Mouse (Mus musculus): ENCODE data around the gene 7530416G11Rik. TPM values are rescaled to one million over a fixed set of nuclear protein-coding genes. Genes with fewer than 3 reads are reported as not detected.
A peak's percentile ranks its signal among the peaks of the same experiment; 100 is the strongest.

Gene 7530416G11Rik
- polyA plus RNA-seq, 1 experiment from 2014 or later = not detected

- Histone ChIP-seq H3K27me3 (no peaks in the 10 kb centered on the region), H3K36me3 (no peaks in the 10 kb centered on the region), H3K4me3 (no peak overlapping the region), H3K9ac (0 out of 2 replicates have a peak overlapping the region, but pooled peaks have one; percentile 18), H3K4me1 (peaks cover 33% of the 10 kb centered on the region), H3K27ac (peak overlapping the region; percentile 86), H3K4me2 (replicated peaks) (0 out of 2 replicates have a peak overlapping the region, but pooled peaks have one; percentile 2), H3K9me3 (replicated peaks) (no peaks in the 10 kb centered on the region)
- WGBS = 13% methylated on average over 32 of the region's 32 CpGs
- ATAC-seq (ENCODE audit: low FRiP score) = peak; percentile 73
These were observed 4.5 kb upstream of the 7530416G11Rik start for GRCm38 (mm10) chr15:85507370-85508014.

GRCm38 (mm10) chr15:85506680-85507079 is 3.7 kb upstream of the 7530416G11Rik start:
- no peak overlapping the region for H3K9ac ChIP-seq
- H3K4me2 ChIP-seq (replicated peaks) = no peak overlapping the region
- H3K36me3 ChIP-seq = no peaks in the 10 kb centered on the region
- peaks cover 33% of the 10 kb centered on the region for H3K4me1 ChIP-seq
- no peaks in the 10 kb centered on the region for H3K27me3 ChIP-seq
- no peak for ATAC-seq (ENCODE audit: low FRiP score)
- no peaks in the 10 kb centered on the region for H3K9me3 ChIP-seq (replicated peaks)
- H3K4me3 ChIP-seq = no peak overlapping the region
- 46% methylated on average over 1 of the region's 1 CpGs for WGBS
- H3K27ac ChIP-seq = peak overlapping the region; percentile 86; the same call in 1 of the 2 replicates

- H3K9ac ChIP-seq = no peak overlapping the region
- 0 out of 2 replicates have a peak, but pooled peaks have one; percentile 27 for ATAC-seq (ENCODE audit: low FRiP score)
- H3K36me3 ChIP-seq = no peaks in the 10 kb centered on the region
- H3K9me3 ChIP-seq (replicated peaks) = no peaks in the 10 kb centered on the region
- H3K27ac ChIP-seq = peak overlapping the region; percentile 14; the same call in 1 of the 2 replicates
- peaks cover 33% of the 10 kb centered on the region for H3K4me1 ChIP-seq
- H3K4me3 ChIP-seq = no peak overlapping the region
- H3K27me3 ChIP-seq = no peaks in the 10 kb centered on the region
- WGBS = 44% methylated on average over 14 of the region's 14 CpGs
- no peak overlapping the region for H3K4me2 ChIP-seq (replicated peaks)
These were observed 2.3 kb upstream of the 7530416G11Rik start for GRCm38 (mm10) chr15:85505118-85505925.

GRCm38 (mm10) chr15:85500267-85500666 is 2.8 kb downstream of the 7530416G11Rik start:
- ATAC-seq (ENCODE audit: low FRiP score) = no peak
- no peak overlapping the region for H3K27ac ChIP-seq
- H3K4me3 ChIP-seq = no peak overlapping the region
- H3K27me3 ChIP-seq = peaks cover 4% of the 10 kb centered on the region; the same call in 1 of the 2 replicates
- H3K9ac ChIP-seq = no peak overlapping the region
- peaks cover 24% of the 10 kb centered on the region for H3K4me1 ChIP-seq
- no peak overlapping the region for H3K4me2 ChIP-seq (replicated peaks)
- H3K9me3 ChIP-seq (replicated peaks) = no peaks in the 10 kb centered on the region
- 86% methylated on average over 10 of the region's 10 CpGs for WGBS
- H3K36me3 ChIP-seq = no peaks in the 10 kb centered on the region

GRCm38 (mm10) chr15:85497981-85498475 is 5.0 kb downstream of the 7530416G11Rik start:
- H3K4me3 ChIP-seq = no peak overlapping the region
- peaks cover 39% of the 10 kb centered on the region for H3K4me1 ChIP-seq
- no peaks in the 10 kb centered on the region for H3K9me3 ChIP-seq (replicated peaks)
- H3K9ac ChIP-seq = no peak overlapping the region
- H3K4me2 ChIP-seq (replicated peaks) = no peak overlapping the region
- peaks cover 5% of the 10 kb centered on the region; the same call in 1 of the 2 replicates for H3K27me3 ChIP-seq
- H3K27ac ChIP-seq = peak overlapping the region; percentile 81
- no peaks in the 10 kb centered on the region for H3K36me3 ChIP-seq
- peak; percentile 83 for ATAC-seq (ENCODE audit: low FRiP score)
- 20% methylated on average over 10 of the region's 10 CpGs for WGBS

- no peaks in the 10 kb centered on the region for H3K36me3 ChIP-seq
- H3K9ac ChIP-seq = no peak overlapping the region
- peaks cover 39% of the 10 kb centered on the region for H3K4me1 ChIP-seq
- peak; percentile 42 for ATAC-seq (ENCODE audit: low FRiP score)
- no peaks in the 10 kb centered on the region for H3K9me3 ChIP-seq (replicated peaks)
- no peak overlapping the region for H3K4me3 ChIP-seq
- no peak overlapping the region for H3K4me2 ChIP-seq (replicated peaks)
- H3K27ac ChIP-seq = peak overlapping the region; percentile 81
- H3K27me3 ChIP-seq = peaks cover 5% of the 10 kb centered on the region; the same call in 1 of the 2 replicates
- 68% methylated on average over 4 of the region's 4 CpGs for WGBS
These were observed 5.5 kb downstream of the 7530416G11Rik start for GRCm38 (mm10) chr15:85497548-85497947.

GRCm38 (mm10) chr15:85494163-85494621 is 8.8 kb downstream of the 7530416G11Rik start:
- peaks cover 46% of the 10 kb centered on the region for H3K4me1 ChIP-seq
- H3K9me3 ChIP-seq (replicated peaks) = no peaks in the 10 kb centered on the region
- 0 out of 2 replicates have a peak overlapping the region, but pooled peaks have one; percentile 6 for H3K4me2 ChIP-seq (replicated peaks)
- H3K27me3 ChIP-seq = peaks cover 5% of the 10 kb centered on the region; the same call in 1 of the 2 replicates
- 4% methylated on average over 11 of the region's 11 CpGs for WGBS
- H3K4me3 ChIP-seq = no peak overlapping the region
- no peaks in the 10 kb centered on the region for H3K36me3 ChIP-seq
- H3K27ac ChIP-seq = peak overlapping the region; percentile 58
- H3K9ac ChIP-seq = no peak overlapping the region
- peak; percentile 29; the same call in 1 of the 2 replicates for ATAC-seq (ENCODE audit: low FRiP score)

- no peaks in the 10 kb centered on the region for H3K27me3 ChIP-seq
- no peak overlapping the region for H3K27ac ChIP-seq
- no peak overlapping the region for H3K4me3 ChIP-seq
- no peak for ATAC-seq (ENCODE audit: low FRiP score)
- WGBS = 67% methylated on average over 7 of the region's 7 CpGs
- H3K9ac ChIP-seq = no peak overlapping the region
- H3K4me2 ChIP-seq (replicated peaks) = no peak overlapping the region
- H3K36me3 ChIP-seq = no peaks in the 10 kb centered on the region
- peaks cover 25% of the 10 kb centered on the region for H3K4me1 ChIP-seq
- no peaks in the 10 kb centered on the region for H3K9me3 ChIP-seq (replicated peaks)
These were observed 13.3 kb downstream of the 7530416G11Rik start for GRCm38 (mm10) chr15:85489751-85490150.

GRCm38 (mm10) chr15:85488900-85489299 is 14.1 kb downstream of the 7530416G11Rik start:
- no peak for ATAC-seq (ENCODE audit: low FRiP score)
- Histone ChIP-seq H3K36me3 (no peaks in the 10 kb centered on the region), H3K9me3 (replicated peaks) (no peaks in the 10 kb centered on the region; the same call in 1 of the 2 replicates), H3K4me3 (no peak overlapping the region), H3K27me3 (no peaks in the 10 kb centered on the region), H3K9ac (no peak overlapping the region), H3K4me1 (peaks cover 16% of the 10 kb centered on the region), H3K4me2 (replicated peaks) (no peak overlapping the region), H3K27ac (no peak overlapping the region)
- 74% methylated on average over 10 of the region's 10 CpGs for WGBS

- Histone ChIP-seq H3K9ac (no peak overlapping the region), H3K27me3 (peaks cover 7% of the 10 kb centered on the region), H3K27ac (no peak overlapping the region)
These were observed 22.4 kb downstream of the 7530416G11Rik start for GRCm38 (mm10) chr15:85480630-85481029.

GRCm38 (mm10) chr15:85479919-85480318 is 23.1 kb downstream of the 7530416G11Rik start:
- H3K4me1 ChIP-seq = peaks cover 21% of the 10 kb centered on the region
- H3K9ac ChIP-seq = no peak overlapping the region
- no peaks in the 10 kb centered on the region; the same call in 1 of the 2 replicates for H3K9me3 ChIP-seq (replicated peaks)
- no peak overlapping the region for H3K27ac ChIP-seq
- H3K36me3 ChIP-seq = no peaks in the 10 kb centered on the region
- H3K27me3 ChIP-seq = peaks cover 7% of the 10 kb centered on the region
- WGBS = 51% methylated on average over 5 of the region's 5 CpGs
- H3K4me2 ChIP-seq (replicated peaks) = no peak overlapping the region
- no peak overlapping the region for H3K4me3 ChIP-seq
- no peak for ATAC-seq (ENCODE audit: low FRiP score)

More at GRCm38 (mm10) chr15:85480630-85481029, 22.4 kb downstream of the 7530416G11Rik start:
- WGBS = 30% methylated on average over 3 of the region's 3 CpGs
- Histone ChIP-seq H3K4me2 (replicated peaks) (no peak overlapping the region), H3K36me3 (no peaks in the 10 kb centered on the region), H3K4me1 (peaks cover 21% of the 10 kb centered on the region), H3K4me3 (no peak overlapping the region), H3K9me3 (replicated peaks) (no peaks in the 10 kb centered on the region; the same call in 1 of the 2 replicates)
- ATAC-seq (ENCODE audit: low FRiP score) = peak; percentile 65; the same call in 1 of the 2 replicates

- H3K4me2 ChIP-seq (replicated peaks) = no peak overlapping the region
- H3K4me1 ChIP-seq = peaks cover 21% of the 10 kb centered on the region
- H3K9ac ChIP-seq = no peak overlapping the region
- WGBS = 81% methylated on average over 12 of the region's 12 CpGs
- no peaks in the 10 kb centered on the region; the same call in 1 of the 2 replicates for H3K9me3 ChIP-seq (replicated peaks)
- H3K4me3 ChIP-seq = no peak overlapping the region
- peaks cover 7% of the 10 kb centered on the region for H3K27me3 ChIP-seq
- no peak overlapping the region for H3K27ac ChIP-seq
- H3K36me3 ChIP-seq = no peaks in the 10 kb centered on the region
- no peak for ATAC-seq (ENCODE audit: low FRiP score)
These were observed 23.7 kb downstream of the 7530416G11Rik start for GRCm38 (mm10) chr15:85479365-85479764.

All from hindbrain, embryonic 12.5 days (tissue).